Mouse (Mus musculus): ENCODE results near the gene Ahdc1. TPM values are rescaled to one million over a fixed set of nuclear protein-coding genes. Genes with fewer than 3 reads are reported as not detected.

Ahdc1 gene
- total and polyA plus RNA-seq, 3 experiments = 2.5 to 8.8 TPM; not detected in 1

DNA sequence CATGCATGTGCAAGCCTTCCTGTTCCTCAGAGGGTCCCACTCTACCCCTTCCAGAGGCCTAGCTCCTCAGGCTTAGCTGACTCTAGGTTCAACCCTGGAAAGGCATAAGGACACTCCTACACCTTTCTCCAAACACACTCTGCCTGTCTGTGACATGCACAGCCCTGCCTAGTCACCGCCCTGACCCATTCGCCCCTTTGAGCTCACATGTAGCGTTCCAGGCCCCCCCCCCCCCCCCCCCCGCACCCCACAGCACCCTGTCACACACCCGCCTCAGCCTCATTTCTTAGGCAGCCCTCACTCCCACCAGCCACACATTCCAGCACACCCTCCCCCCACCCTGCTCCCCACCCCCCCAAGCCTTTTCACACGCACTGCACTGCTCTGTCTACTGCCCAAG lies 9.7 kb downstream of the Ahdc1 start:
- peaks cover 0 to 3% of the 10 kb centered on the region in 2 experiments; a peak in 1 of 4 replicates for H3K36me3 ChIP-seq (ENCODE audit: control insufficient read depth in 1 of 2, insufficient read depth in 2 of 2, low read length in 2 of 2)
- H3K79me2 ChIP-seq (ENCODE audit: control insufficient read depth, insufficient read depth, low read length, poor library complexity) = no peaks in the 10 kb centered on the region
- no peaks in the 10 kb centered on the region for H3K9me3 ChIP-seq (replicated peaks; ENCODE audit: insufficient read depth, low read length)
- H3K27me3 ChIP-seq (ENCODE audit: control insufficient read depth in 1 of 2, insufficient read depth in 2 of 2, low read length in 2 of 2) = no peaks in the 10 kb centered on the region
- no peak overlapping the region for H3K27ac ChIP-seq (ENCODE audit: control insufficient read depth, low read depth, low read length)
- H3K4me1 ChIP-seq (ENCODE audit: control insufficient read depth in 1 of 2, insufficient read depth in 2 of 2, low read length in 2 of 2) = peaks cover 0 to 9% of the 10 kb centered on the region in 2 experiments; a peak in 1 of 4 replicates
- TF ChIP-seq USF1 (IDR thresholded peaks at IDR 0.05; ENCODE audit: low read depth, low read length) = no peak
- no peak for TF ChIP-seq CTCF (IDR thresholded peaks at IDR 0.05 in 2 of 3, conservative IDR thresholded peaks at IDR 0.05 in 1 of 3; ENCODE audit: control insufficient read depth in 1 of 3, insufficient read depth in 1 of 3, low read depth in 2 of 3, low read length in 3 of 3, poor library complexity in 1 of 3, severe bottlenecking in 1 of 3)
- no peak for TF ChIP-seq POLR2AphosphoS5 (IDR thresholded peaks at IDR 0.05; ENCODE audit: borderline replicate concordance, low read depth, low read length)
- TF ChIP-seq BHLHE40 (IDR thresholded peaks at IDR 0.05; ENCODE audit: borderline replicate concordance, low read depth, low read length) = no peak
- no peak for TF ChIP-seq NELFE (IDR thresholded peaks at IDR 0.05; ENCODE audit: low read depth, low read length)
- no peak for TF ChIP-seq MAFK (IDR thresholded peaks at IDR 0.05; ENCODE audit: borderline replicate concordance, low read depth, low read length)
- no peak for TF ChIP-seq TBP (IDR thresholded peaks at IDR 0.05; ENCODE audit: low read depth, low read length)
- no peak for TF ChIP-seq MXI1 (IDR thresholded peaks at IDR 0.05; ENCODE audit: low read depth, low read length)
- no peak for TF ChIP-seq ZMIZ1 (IDR thresholded peaks at IDR 0.05; ENCODE audit: low read depth, low read length)
- no peak for TF ChIP-seq ZKSCAN1 (IDR thresholded peaks at IDR 0.05; ENCODE audit: low read depth, low read length)
- no peak overlapping the region for H3K4me3 ChIP-seq (ENCODE audit: control insufficient read depth in 1 of 2, insufficient read depth in 1 of 2, low read depth in 2 of 2, low read length in 2 of 2)
- DNase-seq (ENCODE audit: low read depth, low spot score) = no peak
- no peak overlapping the region for H3K9ac ChIP-seq (ENCODE audit: control insufficient read depth, low read depth, low read length, poor library complexity, severe bottlenecking)

DNA sequence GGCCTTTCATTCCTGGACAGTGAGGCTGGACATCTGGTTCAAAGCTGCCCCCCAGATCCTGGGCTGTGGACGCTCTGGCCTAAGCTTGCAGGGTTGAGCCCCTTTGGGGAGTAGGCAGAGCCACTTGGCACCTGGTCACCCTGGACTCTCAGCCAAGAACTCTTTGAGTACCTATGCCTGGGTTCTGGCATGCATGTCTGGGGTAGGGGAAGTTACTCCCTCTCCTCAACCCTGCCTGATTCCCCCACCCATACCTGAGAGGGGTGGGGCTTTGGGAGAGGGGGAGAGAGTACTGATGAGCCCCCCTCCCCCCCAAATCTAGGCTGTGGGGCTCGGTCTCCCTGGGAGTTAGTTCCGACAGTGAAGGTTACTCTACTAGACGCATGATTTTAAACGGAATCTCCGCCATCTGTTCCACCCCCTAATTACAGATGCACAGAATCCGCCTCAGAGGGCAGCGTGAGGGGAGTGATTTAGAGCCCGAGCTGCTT lies 10.2 kb downstream of the Ahdc1 start:
- H3K9me3 ChIP-seq (replicated peaks; ENCODE audit: insufficient read depth, low read length) = no peaks in the 10 kb centered on the region
- H3K4me3 ChIP-seq (ENCODE audit: control insufficient read depth in 1 of 2, insufficient read depth in 1 of 2, low read depth in 2 of 2, low read length in 2 of 2) = no peak overlapping the region
- DNase-seq (ENCODE audit: low read depth, low spot score) = no peak
- no peaks in the 10 kb centered on the region for H3K27me3 ChIP-seq (ENCODE audit: control insufficient read depth in 1 of 2, insufficient read depth in 2 of 2, low read length in 2 of 2)
- H3K9ac ChIP-seq (ENCODE audit: control insufficient read depth, low read depth, low read length, poor library complexity, severe bottlenecking) = no peak overlapping the region
- peaks cover 0 to 9% of the 10 kb centered on the region in 2 experiments; a peak in 1 of 4 replicates for H3K4me1 ChIP-seq (ENCODE audit: control insufficient read depth in 1 of 2, insufficient read depth in 2 of 2, low read length in 2 of 2)
- H3K36me3 ChIP-seq (ENCODE audit: control insufficient read depth in 1 of 2, insufficient read depth in 2 of 2, low read length in 2 of 2) = peaks cover 0 to 3% of the 10 kb centered on the region in 2 experiments; a peak in 1 of 4 replicates
- no peak overlapping the region for H3K27ac ChIP-seq (ENCODE audit: control insufficient read depth, low read depth, low read length)
- no peaks in the 10 kb centered on the region for H3K79me2 ChIP-seq (ENCODE audit: control insufficient read depth, insufficient read depth, low read length, poor library complexity)
- TF ChIP-seq SMC3 (IDR thresholded peaks at IDR 0.05; ENCODE audit: low read depth, low read length) (no peak), USF2 (IDR thresholded peaks at IDR 0.05; ENCODE audit: borderline replicate concordance in 1 of 2, insufficient read depth in 1 of 2, low read depth in 1 of 2, low read length in 2 of 2) (no peak), KAT2A (conservative IDR thresholded peaks at IDR 0.05; ENCODE audit: low read depth, low read length) (no peak), ZNF384 (IDR thresholded peaks at IDR 0.05; ENCODE audit: low read depth, low read length) (no peak), NRF1 (IDR thresholded peaks at IDR 0.05; ENCODE audit: insufficient read depth, low read depth, low read length, poor library complexity, severe bottlenecking) (no peak), USF1 (IDR thresholded peaks at IDR 0.05; ENCODE audit: low read depth, low read length) (no peak), MAX (IDR thresholded peaks at IDR 0.05; ENCODE audit: low read length) (no peak), E2F4 (IDR thresholded peaks at IDR 0.05; ENCODE audit: borderline replicate concordance, low read depth, low read length) (no peak), ELF1 (IDR thresholded peaks at IDR 0.05; ENCODE audit: low read depth, low read length) (no peak), GATA1 (IDR thresholded peaks at IDR 0.05; ENCODE audit: low read depth, low read length) (no peak), JUND (IDR thresholded peaks at IDR 0.05; ENCODE audit: low read depth, low read length) (no peak), ZKSCAN1 (IDR thresholded peaks at IDR 0.05; ENCODE audit: low read depth, low read length) (no peak), GABPA (IDR thresholded peaks at IDR 0.05; ENCODE audit: low read depth, low read length) (no peak), UBTF (IDR thresholded peaks at IDR 0.05; ENCODE audit: borderline replicate concordance, insufficient read depth, low read depth, low read length) (no peak), MYB (IDR thresholded peaks at IDR 0.05; ENCODE audit: low read depth, low read length) (no peak), ETS1 (IDR thresholded peaks at IDR 0.05; ENCODE audit: low read depth, low read length) (no peak), TAL1 (IDR thresholded peaks at IDR 0.05; ENCODE audit: low read length) (no peak), NELFE (IDR thresholded peaks at IDR 0.05; ENCODE audit: low read depth, low read length) (no peak), POLR2AphosphoS2 (IDR thresholded peaks at IDR 0.05; ENCODE audit: low read length) (no peak), MXI1 (IDR thresholded peaks at IDR 0.05; ENCODE audit: low read depth, low read length) (no peak)

Data from MEL (cell line).